Mouse (Mus musculus) kidney, postnatal 14 days (tissue): ENCODE measurements around the gene Gm9964.
A peak's percentile ranks its signal among the peaks of the same experiment; 100 is the strongest.

ENCODE experiments used
- DNase-seq: peaks from one replicate; pipeline ENCODE4 v3.0.0; 2022; ENCODE audit warnings: mixed read lengths

Gm9964 gene

GRCm38 (mm10) chr11:79253542-79254390, 42.9 kb downstream of the Gm9964 start:
- DNase-seq, result peak; percentile 72

GRCm38 (mm10) chr11:79252881-79253541, 43.7 kb downstream of the Gm9964 start:
- peak; percentile 46 for DNase-seq
